Mouse (Mus musculus) adrenal gland, postnatal 36 days (tissue): ENCODE measurements around the gene Flywch1. TPM values are rescaled to one million over a fixed set of nuclear protein-coding genes. Genes with fewer than 3 reads are reported as not detected.

Source experiments
- DNase-seq, 2 experiments: peaks; one replicate each; pipeline ENCODE4 v3.0.0; 2021; ENCODE audit warnings: mixed read lengths in 1 of 2
- total RNA-seq, 2 experiments: library from RNA; stranded (reverse); gene quantifications; 2 replicates each; pipeline ENCODE4 v1.2.3; 2021

The Flywch1 gene
- total RNA-seq, 2 experiments from 2014 or later: 60.2 to 61.4 TPM

DNA sequence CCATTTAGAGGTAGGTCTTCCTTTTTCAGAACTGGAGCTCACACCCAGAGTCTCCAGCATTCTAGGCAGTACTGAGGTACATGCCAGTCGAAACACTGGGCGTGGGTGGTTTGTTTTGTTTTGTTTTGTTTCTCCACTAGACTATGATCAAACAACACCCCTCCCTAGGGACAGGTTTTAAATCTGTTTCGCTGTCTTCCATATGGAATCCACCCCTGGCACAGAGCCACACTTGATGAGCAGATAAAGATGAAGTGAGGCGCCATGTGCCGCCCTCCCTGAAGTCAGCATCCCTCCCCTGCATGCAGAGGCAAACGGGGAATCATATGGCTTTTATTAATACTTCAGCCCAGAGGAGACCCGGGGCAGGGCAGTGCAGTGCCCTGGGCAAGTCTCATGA, 66.7 kb downstream of the Flywch1 start:
- no peak for DNase-seq

DNA sequence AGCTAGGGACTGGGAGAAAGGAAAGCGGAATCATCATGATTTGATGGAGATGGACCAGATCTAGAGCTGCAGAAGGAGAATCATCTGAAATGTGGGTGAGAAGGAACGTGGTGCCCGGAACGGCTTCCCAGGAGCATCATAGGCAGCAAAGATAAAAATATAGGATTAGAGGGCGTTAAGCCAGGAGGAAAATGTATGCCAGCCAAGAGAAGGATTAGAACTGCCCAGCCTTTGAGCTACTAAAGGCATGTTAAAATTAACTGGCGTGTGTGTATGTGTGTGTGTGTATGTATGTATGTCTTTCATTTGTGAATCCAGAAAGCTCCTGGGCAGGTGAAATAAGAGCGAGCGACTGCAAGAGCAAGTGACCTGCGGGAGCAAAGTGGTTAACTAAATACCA, 68.1 kb downstream of the Flywch1 start:
- no peak for DNase-seq

Other genes starting within 250 kb of the Flywch1 start
- gene Zfp213, start 207.4 kb downstream of the Flywch1 start, total RNA-seq: 10 to 100 TPM; 10.3 to 12.1 TPM
- gene Zfp13, start 172.1 kb downstream of the Flywch1 start, total RNA-seq: 10 to 100 TPM in 1 of 2 experiments, 1 to 10 TPM in 1; 7.0 to 11.4 TPM
- gene Zscan10, start 170.7 kb downstream of the Flywch1 start, total RNA-seq: not detected
- gene Mmp25, start 126.3 kb downstream of the Flywch1 start, total RNA-seq: under 1 TPM; 0.20 TPM
- gene Bicdl2, start 111.1 kb downstream of the Flywch1 start, total RNA-seq: not detected
- 100 to 1,000 TPM; 125 to 143 TPM for gene Hcfc1r1, start 98.0 kb downstream of the Flywch1 start, total RNA-seq
- gene Thoc6, start 97.7 kb downstream of the Flywch1 start, total RNA-seq: 10 to 100 TPM; 28.6 to 30.3 TPM
- gene Tnfrsf12a, start 94.1 kb downstream of the Flywch1 start, total RNA-seq: 100 to 1,000 TPM; 116 to 301 TPM
- gene Cldn6, start 92.4 kb downstream of the Flywch1 start, total RNA-seq: not detected
- gene Cldn9, start 87.6 kb downstream of the Flywch1 start, total RNA-seq: not detected
- gene 1520401A03Rik, start 48.8 kb downstream of the Flywch1 start, total RNA-seq: 10 to 100 TPM in 1 of 2 experiments, 1 to 10 TPM in 1; 7.7 to 23.0 TPM
- gene Pkmyt1, start 45.3 kb downstream of the Flywch1 start, total RNA-seq: 1 to 10 TPM; 4.0 to 5.6 TPM
- gene Paqr4, start 30.7 kb downstream of the Flywch1 start, total RNA-seq: 10 to 100 TPM in 1 of 2 experiments, 1 to 10 TPM in 1; 9.9 to 13.9 TPM
- gene Kremen2, start 25.8 kb downstream of the Flywch1 start, total RNA-seq: not detected
- 1 to 10 TPM; 6.9 to 8.8 TPM for gene Flywch2, start 14.5 kb upstream of the Flywch1 start, total RNA-seq
- 100 to 1,000 TPM; 435 to 589 TPM for gene Srrm2, start 18.9 kb upstream of the Flywch1 start, total RNA-seq
- 100 to 1,000 TPM; 400 to 416 TPM for gene Elob, start 57.5 kb upstream of the Flywch1 start, total RNA-seq
- gene Prss33, start 64.5 kb upstream of the Flywch1 start, total RNA-seq: not detected
- gene Prss32, start 72.3 kb upstream of the Flywch1 start, total RNA-seq: not detected
- gene Prss41, start 72.6 kb upstream of the Flywch1 start, total RNA-seq: under 1 TPM; 0.36 to 0.89 TPM
- gene Prss21, start 96.5 kb upstream of the Flywch1 start, total RNA-seq: not detected
- not detected for gene Dcpp1, start 109.3 kb upstream of the Flywch1 start, total RNA-seq
- gene Dcpp2, start 109.3 kb upstream of the Flywch1 start, total RNA-seq: not detected
- not detected for gene Dcpp3, start 145.9 kb upstream of the Flywch1 start, total RNA-seq
- gene Sbp, start 170.1 kb upstream of the Flywch1 start, total RNA-seq: not detected
- gene Sbpl, start 183.7 kb upstream of the Flywch1 start, total RNA-seq: not detected
- gene Prss30, start 209.0 kb upstream of the Flywch1 start, total RNA-seq: under 1 TPM; 0.23 to 0.33 TPM
- not detected for gene Prss22, start 226.5 kb upstream of the Flywch1 start, total RNA-seq